Mouse (Mus musculus): ENCODE measurements around the gene Arhgef39. TPM values are rescaled to one million over a fixed set of nuclear protein-coding genes. Genes with fewer than 3 reads are reported as not detected.
A peak's percentile ranks its signal among the peaks of the same experiment; 100 is the strongest.

Gene Arhgef39
- polyA plus RNA-seq, 1 experiment from 2014 or later = 4.7 TPM

GRCm38 (mm10) chr4:43477857-43478533, 21.5 kb downstream of the Arhgef39 start:
- 17% methylated on average over 11 of the region's 11 CpGs for WGBS
- H3K27ac ChIP-seq = peak overlapping the region; percentile 41; the same call in 1 of the 2 replicates
- ATAC-seq (ENCODE audit: low FRiP score) (peak; percentile 93), DNase-seq (ENCODE audit: low spot score) (peak; percentile 86)
- H3K27me3 ChIP-seq (ENCODE audit: control insufficient read depth, insufficient read depth, low read length) = no peaks in the 10 kb centered on the region
- 0 out of 2 replicates have a peak, but pooled peaks cover 6% of the 10 kb centered on the region for H3K4me1 ChIP-seq (replicated peaks; ENCODE audit: control insufficient read depth, insufficient read depth, low read length)
- H3K9me3 ChIP-seq (ENCODE audit: control insufficient read depth, low read length) = no peaks in the 10 kb centered on the region
- peak overlapping the region; percentile 51 for H3K4me2 ChIP-seq (replicated peaks)
- no peaks in the 10 kb centered on the region for H3K36me3 ChIP-seq (replicated peaks; ENCODE audit: control insufficient read depth, insufficient read depth)
- peak overlapping the region; percentile 24 for H3K4me3 ChIP-seq (replicated peaks; ENCODE audit: low read length)
- 0 out of 2 replicates have a peak overlapping the region, but pooled peaks have one; percentile 20 for H3K9ac ChIP-seq

DNA sequence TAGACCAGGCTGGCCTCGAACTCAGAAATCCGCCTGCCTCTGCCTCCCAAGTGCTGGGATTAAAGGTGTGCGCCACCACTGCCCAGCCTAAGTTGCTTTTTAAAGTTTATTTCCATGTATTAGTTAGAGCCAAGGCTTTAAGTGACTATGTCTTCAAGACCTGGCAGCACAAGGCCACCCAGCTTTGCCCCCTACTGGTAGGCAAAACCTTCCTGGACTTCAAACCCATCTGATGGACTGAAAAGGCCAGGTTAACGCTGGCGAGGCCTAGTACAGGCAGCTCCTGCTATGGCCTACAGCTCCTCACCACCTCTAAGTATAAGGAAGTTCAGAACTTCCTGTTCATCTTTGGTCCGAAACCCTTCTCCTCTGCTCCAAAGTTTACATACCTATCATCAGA, 22.9 kb downstream of the Arhgef39 start:
- Histone ChIP-seq H3K27ac (no peak overlapping the region), H3K27me3 (ENCODE audit: control insufficient read depth, insufficient read depth, low read length) (no peaks in the 10 kb centered on the region), H3K4me3 (replicated peaks; ENCODE audit: low read length) (no peak overlapping the region), H3K4me1 (replicated peaks; ENCODE audit: control insufficient read depth, insufficient read depth, low read length) (0 out of 2 replicates have a peak, but pooled peaks cover 6% of the 10 kb centered on the region), H3K9me3 (ENCODE audit: control insufficient read depth, low read length) (no peaks in the 10 kb centered on the region), H3K4me2 (replicated peaks) (no peak overlapping the region), H3K36me3 (replicated peaks; ENCODE audit: control insufficient read depth, insufficient read depth) (no peaks in the 10 kb centered on the region), H3K9ac (no peak overlapping the region)
- WGBS = 91% methylated on average over 6 of the region's 6 CpGs
- ATAC-seq (ENCODE audit: low FRiP score) (no peak), DNase-seq (ENCODE audit: low spot score) (no peak)

- no peak overlapping the region for H3K27ac ChIP-seq
- 0 out of 2 replicates have a peak, but pooled peaks cover 6% of the 10 kb centered on the region for H3K4me1 ChIP-seq (replicated peaks; ENCODE audit: control insufficient read depth, insufficient read depth, low read length)
- ATAC-seq (ENCODE audit: low FRiP score) (no peak), DNase-seq (ENCODE audit: low spot score) (no peak)
- H3K9me3 ChIP-seq (ENCODE audit: control insufficient read depth, low read length) = no peaks in the 10 kb centered on the region
- no peak overlapping the region for H3K4me2 ChIP-seq (replicated peaks)
- WGBS = 81% methylated on average over 1 of the region's 1 CpGs
- H3K27me3 ChIP-seq (ENCODE audit: control insufficient read depth, insufficient read depth, low read length) = no peaks in the 10 kb centered on the region
- no peak overlapping the region for H3K9ac ChIP-seq
- no peak overlapping the region for H3K4me3 ChIP-seq (replicated peaks; ENCODE audit: low read length)
- no peaks in the 10 kb centered on the region for H3K36me3 ChIP-seq (replicated peaks; ENCODE audit: control insufficient read depth, insufficient read depth)
Measured at GRCm38 (mm10) chr4:43473636-43474035, 25.9 kb downstream of the Arhgef39 start.

- 91% methylated on average over 10 of the region's 10 CpGs for WGBS
- no peaks in the 10 kb centered on the region for H3K36me3 ChIP-seq (replicated peaks; ENCODE audit: control insufficient read depth, insufficient read depth)
- no peaks in the 10 kb centered on the region for H3K27me3 ChIP-seq (ENCODE audit: control insufficient read depth, insufficient read depth, low read length)
- H3K9ac ChIP-seq = no peak overlapping the region
- no peak for ATAC-seq (ENCODE audit: low FRiP score)
- no peak for DNase-seq (ENCODE audit: low spot score)
- no peaks in the 10 kb centered on the region for H3K9me3 ChIP-seq (ENCODE audit: control insufficient read depth, low read length)
- H3K4me1 ChIP-seq (replicated peaks; ENCODE audit: control insufficient read depth, insufficient read depth, low read length) = no peaks in the 10 kb centered on the region
- no peak overlapping the region for H3K27ac ChIP-seq
- H3K4me2 ChIP-seq (replicated peaks) = no peak overlapping the region
- H3K4me3 ChIP-seq (replicated peaks; ENCODE audit: low read length) = no peak overlapping the region
Measured at GRCm38 (mm10) chr4:43470301-43470700, 29.2 kb downstream of the Arhgef39 start.

DNA sequence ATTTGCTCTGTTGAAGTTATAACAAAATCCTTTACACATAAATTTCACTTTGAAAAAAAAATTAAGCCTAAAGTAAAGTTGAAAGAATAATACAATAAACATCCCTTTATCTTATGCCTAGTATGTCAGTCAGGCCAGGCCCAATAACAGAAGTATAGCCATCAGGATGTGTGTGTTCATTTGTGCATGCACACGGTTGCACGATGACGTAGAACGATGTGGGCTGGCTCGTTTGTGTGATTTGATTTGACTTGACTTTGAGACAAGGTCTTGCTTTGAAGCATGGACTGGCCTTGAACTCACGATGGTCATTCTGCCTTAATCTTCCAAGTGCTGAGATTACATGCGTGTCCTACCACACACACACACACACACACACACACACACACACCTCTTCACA, 32.6 kb downstream of the Arhgef39 start:
- 93% methylated on average over 7 of the region's 7 CpGs for WGBS
- Histone ChIP-seq H3K9me3 (ENCODE audit: control insufficient read depth, low read length) (no peaks in the 10 kb centered on the region), H3K9ac (no peak overlapping the region), H3K4me1 (replicated peaks; ENCODE audit: control insufficient read depth, insufficient read depth, low read length) (no peaks in the 10 kb centered on the region), H3K4me3 (replicated peaks; ENCODE audit: low read length) (no peak overlapping the region), H3K36me3 (replicated peaks; ENCODE audit: control insufficient read depth, insufficient read depth) (no peaks in the 10 kb centered on the region), H3K27ac (no peak overlapping the region), H3K4me2 (replicated peaks) (no peak overlapping the region), H3K27me3 (ENCODE audit: control insufficient read depth, insufficient read depth, low read length) (no peaks in the 10 kb centered on the region)
- ATAC-seq (ENCODE audit: low FRiP score) = no peak
- no peak for DNase-seq (ENCODE audit: low spot score)

- no peaks in the 10 kb centered on the region for H3K9me3 ChIP-seq (ENCODE audit: control insufficient read depth, low read length)
- H3K27me3 ChIP-seq (ENCODE audit: control insufficient read depth, insufficient read depth, low read length) = no peaks in the 10 kb centered on the region
- no peak overlapping the region for H3K4me3 ChIP-seq (replicated peaks; ENCODE audit: low read length)
- no peak overlapping the region for H3K4me2 ChIP-seq (replicated peaks)
- 88% methylated on average over 6 of the region's 6 CpGs for WGBS
- no peak overlapping the region for H3K27ac ChIP-seq
- H3K36me3 ChIP-seq (replicated peaks; ENCODE audit: control insufficient read depth, insufficient read depth) = no peaks in the 10 kb centered on the region
- ATAC-seq (ENCODE audit: low FRiP score) (no peak), DNase-seq (ENCODE audit: low spot score) (no peak)
- no peak overlapping the region for H3K9ac ChIP-seq
- H3K4me1 ChIP-seq (replicated peaks; ENCODE audit: control insufficient read depth, insufficient read depth, low read length) = no peaks in the 10 kb centered on the region
Measured at GRCm38 (mm10) chr4:43465935-43466334, 33.6 kb downstream of the Arhgef39 start.

DNA sequence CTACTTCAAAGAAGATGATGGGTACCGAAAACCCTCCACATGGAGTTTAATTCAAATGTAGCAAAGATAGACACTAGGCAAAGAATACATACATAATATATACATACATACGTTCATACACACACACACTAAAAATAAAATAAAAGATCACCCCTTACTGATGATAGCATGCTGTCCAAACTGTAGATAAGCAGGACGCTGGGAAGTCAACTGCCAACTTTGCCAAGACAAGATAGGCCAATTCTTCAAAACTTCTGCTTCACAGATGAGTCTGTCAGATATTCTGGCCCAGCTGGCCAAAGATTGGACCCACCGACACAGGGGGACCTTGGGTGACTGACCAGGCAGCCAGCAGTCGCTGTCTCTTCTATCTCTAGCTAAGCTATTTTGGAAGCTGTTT, 36.4 kb downstream of the Arhgef39 start:
- H3K9ac ChIP-seq = no peak overlapping the region
- H3K27me3 ChIP-seq (ENCODE audit: control insufficient read depth, insufficient read depth, low read length) = no peaks in the 10 kb centered on the region
- 94% methylated on average over 5 of the region's 5 CpGs for WGBS
- H3K4me1 ChIP-seq (replicated peaks; ENCODE audit: control insufficient read depth, insufficient read depth, low read length) = no peaks in the 10 kb centered on the region
- H3K4me2 ChIP-seq (replicated peaks) = no peak overlapping the region
- H3K36me3 ChIP-seq (replicated peaks; ENCODE audit: control insufficient read depth, insufficient read depth) = no peaks in the 10 kb centered on the region
- no peak overlapping the region for H3K27ac ChIP-seq
- DNase-seq (ENCODE audit: low spot score) (no peak), ATAC-seq (ENCODE audit: low FRiP score) (no peak)
- no peaks in the 10 kb centered on the region for H3K9me3 ChIP-seq (ENCODE audit: control insufficient read depth, low read length)
- H3K4me3 ChIP-seq (replicated peaks; ENCODE audit: low read length) = no peak overlapping the region

GRCm38 (mm10) chr4:43457124-43457523, 42.4 kb downstream of the Arhgef39 start:
- Histone ChIP-seq H3K4me1 (replicated peaks; ENCODE audit: control insufficient read depth, insufficient read depth, low read length) (peaks cover 16% of the 10 kb centered on the region), H3K4me3 (replicated peaks; ENCODE audit: low read length) (no peak overlapping the region), H3K4me2 (replicated peaks) (no peak overlapping the region), H3K36me3 (replicated peaks; ENCODE audit: control insufficient read depth, insufficient read depth) (no peaks in the 10 kb centered on the region), H3K27ac (no peak overlapping the region), H3K27me3 (ENCODE audit: control insufficient read depth, insufficient read depth, low read length) (peaks cover 16% of the 10 kb centered on the region; the same call in 1 of the 2 replicates), H3K9me3 (ENCODE audit: control insufficient read depth, low read length) (no peaks in the 10 kb centered on the region), H3K9ac (no peak overlapping the region)
- WGBS = 23% methylated on average over 8 of the region's 8 CpGs
- no peak for ATAC-seq (ENCODE audit: low FRiP score)
- no peak for DNase-seq (ENCODE audit: low spot score)

DNA sequence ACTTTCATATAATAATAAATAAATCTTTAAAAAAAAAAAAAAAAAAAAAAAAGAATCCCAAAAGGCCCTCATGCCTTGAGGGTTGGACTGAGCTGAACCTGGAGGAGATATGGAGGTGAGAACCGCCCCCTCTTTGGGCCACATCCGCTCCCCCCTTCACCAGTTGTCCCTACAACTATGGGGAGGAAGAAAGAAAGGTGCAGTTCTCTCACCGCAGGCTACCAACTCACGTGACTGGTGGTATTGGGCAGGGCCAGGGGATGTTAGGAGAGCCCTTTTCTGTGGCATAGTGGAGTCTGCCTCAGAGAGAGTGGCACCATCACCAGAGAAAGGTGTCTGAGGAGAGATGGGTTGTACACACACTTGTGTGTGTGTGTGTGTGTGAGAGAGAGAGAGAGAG, 43.0 kb downstream of the Arhgef39 start:
- Histone ChIP-seq H3K4me1 (replicated peaks; ENCODE audit: control insufficient read depth, insufficient read depth, low read length) (peaks cover 16% of the 10 kb centered on the region), H3K36me3 (replicated peaks; ENCODE audit: control insufficient read depth, insufficient read depth) (no peaks in the 10 kb centered on the region), H3K4me3 (replicated peaks; ENCODE audit: low read length) (no peak overlapping the region), H3K27ac (no peak overlapping the region), H3K9ac (no peak overlapping the region), H3K27me3 (ENCODE audit: control insufficient read depth, insufficient read depth, low read length) (peaks cover 16% of the 10 kb centered on the region; the same call in 1 of the 2 replicates), H3K4me2 (replicated peaks) (no peak overlapping the region), H3K9me3 (ENCODE audit: control insufficient read depth, low read length) (no peaks in the 10 kb centered on the region)
- WGBS = 38% methylated on average over 4 of the region's 4 CpGs
- DNase-seq (ENCODE audit: low spot score) (no peak), ATAC-seq (ENCODE audit: low FRiP score) (no peak)
